Mouse (Mus musculus) WW6 (cell line): ENCODE data around the gene Tmem201.

Source experiments
- DNase-seq: peaks from one replicate; pipeline ENCODE4 v3.0.0-alpha.2; 2013; ENCODE audit warnings: low read depth, low spot score

Tmem201 gene

DNA sequence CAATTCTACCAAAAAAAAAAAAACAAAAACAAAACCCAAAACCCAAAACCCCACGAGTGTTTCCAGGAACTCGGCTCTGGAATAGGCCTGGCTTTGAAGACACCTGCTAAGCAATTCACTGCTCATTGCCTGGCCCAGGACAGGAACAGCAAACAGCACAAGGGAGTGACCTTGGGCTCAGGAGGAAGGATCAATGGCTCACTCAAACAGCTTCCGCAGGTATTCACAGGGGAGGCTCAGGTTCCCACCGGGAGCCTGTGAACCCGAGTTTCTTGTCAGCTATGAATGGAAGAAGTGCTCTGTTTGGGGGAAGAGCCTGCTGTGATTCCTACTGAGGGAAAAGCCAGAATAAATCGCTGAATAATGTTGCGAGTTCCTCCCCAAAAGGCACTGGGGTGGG lies 54.0 kb downstream of the Tmem201 start:
- DNase-seq, result no peak

GRCm38 (mm10) chr4:149679056-149679770 lies 58.6 kb downstream of the Tmem201 start:
- DNase-seq, result no peak

- no peak for DNase-seq
Observed at GRCm38 (mm10) chr4:149678006-149678405, 59.8 kb downstream of the Tmem201 start.

GRCm38 (mm10) chr4:149675378-149676261 lies 62.2 kb downstream of the Tmem201 start:
- DNase-seq, result no peak

GRCm38 (mm10) chr4:149674814-149675377 lies 62.9 kb downstream of the Tmem201 start:
- DNase-seq, result no peak

GRCm38 (mm10) chr4:149672747-149673146 lies 65.1 kb downstream of the Tmem201 start:
- no peak for DNase-seq

- no peak for DNase-seq
Observed at GRCm38 (mm10) chr4:149671175-149671574, 66.7 kb downstream of the Tmem201 start.

DNA sequence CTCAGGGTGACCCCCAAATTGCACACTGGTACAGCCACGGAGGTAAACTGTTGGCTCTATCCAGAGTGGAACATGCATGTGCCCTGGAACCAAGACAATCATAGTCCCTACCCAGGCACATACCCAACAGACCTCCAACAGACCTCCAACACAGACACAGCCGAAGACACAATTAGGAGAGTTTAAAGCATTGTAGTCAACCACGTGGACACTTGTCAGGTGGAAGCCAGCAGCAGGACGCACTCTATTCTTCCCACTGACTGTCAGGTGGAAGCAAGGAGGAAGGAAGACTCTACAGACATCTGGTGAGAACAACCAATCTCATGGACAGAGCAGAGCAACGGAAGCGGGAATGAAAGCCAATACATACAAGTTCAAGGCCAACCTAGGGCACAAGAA lies 72.2 kb downstream of the Tmem201 start:
- no peak for DNase-seq
